Mouse (Mus musculus): ENCODE results near the gene R3hdm4. TPM values are rescaled to one million over a fixed set of nuclear protein-coding genes. Genes with fewer than 3 reads are reported as not detected.

Gene R3hdm4
- total and polyA plus RNA-seq, 2 experiments from 2014 or later, result 133 to 267 TPM

- no peak overlapping the region for H3K4me3 ChIP-seq (ENCODE audit: low read length)
- H3K27me3 ChIP-seq (ENCODE audit: insufficient read depth, low read length), result no peaks in the 10 kb centered on the region
- H3K36me3 ChIP-seq (ENCODE audit: insufficient read depth, low read length), result no peaks in the 10 kb centered on the region
- 74% methylated on average over 9 of the region's 9 CpGs for WGBS
- no peaks in the 10 kb centered on the region for H3K9me3 ChIP-seq (ENCODE audit: low read length)
- DNase-seq (ENCODE audit: low spot score) (no peak), ATAC-seq (no peak)
- no peaks in the 10 kb centered on the region for H3K4me1 ChIP-seq (ENCODE audit: insufficient read depth, low read length)
- H3K4me2 ChIP-seq (ENCODE audit: low read depth, low read length), result no peak overlapping the region
- no peak for TF ChIP-seq CTCF (IDR thresholded peaks at IDR 0.05; ENCODE audit: low read depth)
- no peak overlapping the region for H3K27ac ChIP-seq
- no peak overlapping the region for H3K9ac ChIP-seq (replicated peaks; ENCODE audit: low read length)
Measured at GRCm38 (mm10) chr10:79943471-79943901, 22.5 kb upstream of the R3hdm4 start.

GRCm38 (mm10) chr10:79942988-79943387, 22.0 kb upstream of the R3hdm4 start:
- H3K9me3 ChIP-seq (ENCODE audit: low read length), result no peaks in the 10 kb centered on the region
- 93% methylated on average over 1 of the region's 1 CpGs for WGBS
- no peak overlapping the region for H3K4me3 ChIP-seq (ENCODE audit: low read length)
- no peaks in the 10 kb centered on the region for H3K4me1 ChIP-seq (ENCODE audit: insufficient read depth, low read length)
- DNase-seq (ENCODE audit: low spot score) (no peak), ATAC-seq (no peak)
- no peak overlapping the region for H3K27ac ChIP-seq
- H3K27me3 ChIP-seq (ENCODE audit: insufficient read depth, low read length), result no peaks in the 10 kb centered on the region
- no peaks in the 10 kb centered on the region for H3K36me3 ChIP-seq (ENCODE audit: insufficient read depth, low read length)
- no peak for TF ChIP-seq CTCF (IDR thresholded peaks at IDR 0.05; ENCODE audit: low read depth)
- no peak overlapping the region for H3K9ac ChIP-seq (replicated peaks; ENCODE audit: low read length)
- H3K4me2 ChIP-seq (ENCODE audit: low read depth, low read length), result no peak overlapping the region

DNA sequence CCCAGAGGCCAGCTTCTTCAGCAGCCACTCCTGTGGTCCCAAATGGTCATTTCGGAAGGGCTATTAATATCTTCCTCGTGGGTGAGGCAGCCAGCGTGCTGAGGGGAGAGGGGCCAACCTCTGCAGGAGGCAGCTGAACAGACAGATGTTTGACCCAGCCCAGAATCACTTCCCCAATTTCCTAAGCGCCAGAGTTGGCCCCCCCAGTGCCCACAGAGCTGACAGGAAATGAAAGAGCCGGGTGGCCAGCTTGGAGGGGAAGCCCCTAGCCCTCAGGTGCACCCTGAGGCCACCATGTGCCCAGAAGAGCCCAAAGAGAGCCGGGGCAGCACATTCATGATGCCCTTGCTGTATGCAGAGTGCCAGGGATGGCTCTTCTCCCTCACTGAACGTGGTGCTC, 19.7 kb upstream of the R3hdm4 start:
- H3K9ac ChIP-seq (replicated peaks; ENCODE audit: low read length), result no peak overlapping the region
- no peak overlapping the region for H3K27ac ChIP-seq
- peaks cover 4% of the 10 kb centered on the region for H3K4me1 ChIP-seq (ENCODE audit: insufficient read depth, low read length)
- 72% methylated on average over 7 of the region's 7 CpGs for WGBS
- no peak overlapping the region for H3K4me2 ChIP-seq (ENCODE audit: low read depth, low read length)
- H3K27me3 ChIP-seq (ENCODE audit: insufficient read depth, low read length), result no peaks in the 10 kb centered on the region
- TF ChIP-seq CTCF (IDR thresholded peaks at IDR 0.05; ENCODE audit: low read depth), result no peak
- H3K36me3 ChIP-seq (ENCODE audit: insufficient read depth, low read length), result no peaks in the 10 kb centered on the region
- DNase-seq (ENCODE audit: low spot score) (no peak), ATAC-seq (no peak)
- H3K9me3 ChIP-seq (ENCODE audit: low read length), result no peaks in the 10 kb centered on the region
- H3K4me3 ChIP-seq (ENCODE audit: low read length), result no peak overlapping the region

- peaks cover 5% of the 10 kb centered on the region for H3K4me1 ChIP-seq (ENCODE audit: insufficient read depth, low read length)
- no peak overlapping the region for H3K4me2 ChIP-seq (ENCODE audit: low read depth, low read length)
- H3K27ac ChIP-seq, result no peak overlapping the region
- TF ChIP-seq CTCF (IDR thresholded peaks at IDR 0.05; ENCODE audit: low read depth), result no peak
- H3K36me3 ChIP-seq (ENCODE audit: insufficient read depth, low read length), result no peaks in the 10 kb centered on the region
- DNase-seq (ENCODE audit: low spot score) (no peak), ATAC-seq (no peak)
- no peaks in the 10 kb centered on the region for H3K27me3 ChIP-seq (ENCODE audit: insufficient read depth, low read length)
- H3K9me3 ChIP-seq (ENCODE audit: low read length), result no peaks in the 10 kb centered on the region
- no peak overlapping the region for H3K9ac ChIP-seq (replicated peaks; ENCODE audit: low read length)
- no peak overlapping the region for H3K4me3 ChIP-seq (ENCODE audit: low read length)
- WGBS, result 39% methylated on average over 11 of the region's 11 CpGs
Measured at GRCm38 (mm10) chr10:79937775-79938526, 16.9 kb upstream of the R3hdm4 start.

- H3K4me2 ChIP-seq (ENCODE audit: low read depth, low read length), result peak overlapping the region; percentile 39
- no peaks in the 10 kb centered on the region for H3K9me3 ChIP-seq (ENCODE audit: low read length)
- peaks cover 10% of the 10 kb centered on the region for H3K4me1 ChIP-seq (ENCODE audit: insufficient read depth, low read length)
- H3K4me3 ChIP-seq (ENCODE audit: low read length), result no peak overlapping the region
- 31% methylated on average over 27 of the region's 27 CpGs for WGBS
- H3K36me3 ChIP-seq (ENCODE audit: insufficient read depth, low read length), result no peaks in the 10 kb centered on the region
- no peaks in the 10 kb centered on the region for H3K27me3 ChIP-seq (ENCODE audit: insufficient read depth, low read length)
- no peak overlapping the region; the same call in 1 of the 2 replicates for H3K27ac ChIP-seq
- TF ChIP-seq CTCF (IDR thresholded peaks at IDR 0.05; ENCODE audit: low read depth), result no peak
- 0 out of 2 replicates have a peak overlapping the region, but pooled peaks have one; percentile 22 for H3K9ac ChIP-seq (replicated peaks; ENCODE audit: low read length)
- ATAC-seq, result no peak
- peak; percentile 42 for DNase-seq (ENCODE audit: low spot score)
Measured at GRCm38 (mm10) chr10:79936911-79937441, 16.0 kb upstream of the R3hdm4 start.

DNA sequence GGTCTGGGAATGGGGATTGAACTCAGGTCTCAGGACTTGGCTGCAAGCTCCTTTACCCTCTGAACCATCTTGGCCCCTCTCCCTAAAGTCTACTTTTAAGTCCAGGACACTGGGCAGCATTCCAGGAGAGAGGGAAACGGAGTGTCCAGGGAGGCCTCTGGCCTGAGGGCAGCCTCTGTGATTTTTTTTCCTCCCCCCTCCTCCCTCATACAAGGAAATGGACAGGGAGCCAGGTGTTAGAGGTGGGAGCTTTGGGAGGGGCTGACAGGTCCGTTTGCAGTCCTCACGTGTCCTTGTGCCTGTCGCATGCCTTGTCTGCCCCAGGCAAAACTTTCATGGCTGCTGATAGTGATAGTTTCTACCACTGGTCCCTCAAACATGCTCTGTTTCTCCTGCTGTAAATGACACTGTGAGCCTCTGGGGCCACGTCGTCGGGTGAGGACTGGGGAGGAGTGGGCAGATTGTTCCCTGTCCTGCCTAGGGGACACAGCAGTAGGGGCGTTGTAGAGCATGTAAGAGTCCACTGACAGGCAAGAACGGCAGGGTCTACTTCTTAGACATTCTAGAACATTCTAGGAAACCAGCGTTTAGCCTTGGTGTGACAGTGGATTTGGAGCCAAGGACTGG, 15.4 kb upstream of the R3hdm4 start:
- no peak overlapping the region for H3K9ac ChIP-seq (replicated peaks; ENCODE audit: low read length)
- no peak for TF ChIP-seq CTCF (IDR thresholded peaks at IDR 0.05; ENCODE audit: low read depth)

More for the DNA sequence above, 15.4 kb upstream of the R3hdm4 start:
- H3K4me3 ChIP-seq (ENCODE audit: low read length), result no peak overlapping the region
- 50% methylated on average over 10 of the region's 10 CpGs for WGBS
- no peaks in the 10 kb centered on the region for H3K9me3 ChIP-seq (ENCODE audit: low read length)
- DNase-seq (ENCODE audit: low spot score), result no peak
- H3K4me1 ChIP-seq (ENCODE audit: insufficient read depth, low read length), result peaks cover 10% of the 10 kb centered on the region
- no peak for ATAC-seq
- no peaks in the 10 kb centered on the region for H3K36me3 ChIP-seq (ENCODE audit: insufficient read depth, low read length)
- no peak overlapping the region for H3K4me2 ChIP-seq (ENCODE audit: low read depth, low read length)
- no peaks in the 10 kb centered on the region for H3K27me3 ChIP-seq (ENCODE audit: insufficient read depth, low read length)
- no peak overlapping the region; the same call in 1 of the 2 replicates for H3K27ac ChIP-seq

All from hindbrain, postnatal 0 days (tissue).